Mouse (Mus musculus) adrenal gland, adult 10 weeks (tissue): Measurements from ENCODE around the gene Tmem185a. TPM values are rescaled to one million over a fixed set of nuclear protein-coding genes. Genes with fewer than 3 reads are reported as not detected.

ENCODE experiments used
- polyA plus RNA-seq: library from polyadenylated mRNA; stranded (reverse); fragments of 350-450 nt; fragmentation: Illumina TruSeq; extraction: RNeasy Lipid Tissue Mini Kit (QIAGEN cat#74804); gene quantifications from one replicate; pipeline ENCODE4 v1.2.3, GENCODE M21; 2014; ENCODE audit warnings: low read depth, low replicate concordance

Gene Tmem185a
- polyA plus RNA-seq = 104 TPM

DNA sequence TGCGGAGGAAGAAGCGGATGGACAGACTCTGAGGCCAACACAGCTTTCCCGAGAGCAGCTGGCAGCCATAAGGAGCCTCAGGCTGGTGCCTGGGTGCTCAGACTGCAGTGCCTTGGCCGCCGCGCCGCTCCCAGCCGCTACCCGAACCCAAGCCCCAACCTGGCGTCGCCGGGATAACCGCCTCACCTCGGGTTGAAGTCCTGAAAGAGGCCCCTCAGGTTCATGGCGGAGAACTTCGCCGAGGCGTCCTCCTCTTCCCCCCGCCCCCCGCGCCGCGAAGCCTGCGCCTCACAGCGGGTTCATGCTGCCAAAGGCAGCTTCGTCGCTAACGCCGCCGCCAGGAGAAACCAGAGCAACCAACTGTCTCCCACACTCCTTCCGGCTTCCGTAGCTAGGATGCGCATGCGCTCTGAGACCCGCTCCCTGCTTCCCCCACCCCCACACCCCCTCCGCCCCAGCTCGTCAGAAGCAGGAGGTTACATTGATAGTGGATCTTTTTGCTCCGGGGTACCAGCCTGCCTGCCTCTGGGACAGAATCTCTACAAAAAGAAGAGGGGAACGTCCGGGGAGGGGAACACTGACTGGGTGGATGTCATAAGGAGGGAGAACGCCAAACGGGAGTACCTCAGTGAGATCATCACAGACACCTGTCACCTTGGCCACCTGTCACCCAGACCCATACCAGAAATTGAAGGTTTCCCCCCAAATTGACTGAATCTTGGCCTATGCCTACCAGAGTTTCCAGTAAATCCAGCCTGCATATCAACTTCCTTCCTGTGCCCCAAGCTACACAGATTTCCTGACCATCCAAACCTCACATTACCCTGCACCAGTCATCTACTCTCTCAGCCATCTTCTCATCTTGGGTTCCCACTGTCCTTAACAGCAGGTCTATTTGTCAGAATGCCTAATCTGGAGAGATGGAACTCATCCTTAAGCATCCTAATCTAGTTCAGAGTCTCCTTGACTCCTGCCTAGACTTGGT is at the start of gene Tmem185a:
Gene Tmem185a (minus strand): TSS at position 389 of the 985 bp plus-strand sequence.

Other genes with a start within 250 kb of the Tmem185a start
- 112 TPM for gene Ids, start 112.1 kb downstream of the Tmem185a start, polyA plus RNA-seq
- 11.1 TPM for gene 1110012L19Rik, start 91.3 kb downstream of the Tmem185a start, polyA plus RNA-seq